Mouse (Mus musculus) kidney, embryonic 14.5 days (tissue): ENCODE measurements around the gene Tjap1. TPM values are rescaled to one million over a fixed set of nuclear protein-coding genes. Genes with fewer than 3 reads are reported as not detected.

Experiments used
- ATAC-seq: fragments of 200-750 bp; cut with Nextera tagmentation; 2 replicates; pipeline ENCODE4 v1.8.0; 2017; ENCODE audit warnings: moderate number of reproducible peaks, mild to moderate bottlenecking, moderate TSS enrichment, moderate library complexity; ENCODE audit not compliant: low FRiP score, low TSS enrichment
- H3K27ac ChIP-seq: fragments of 300-500 bp; sonication (generic); 2 replicates; pipeline ENCODE4 v1.5.1; 2014; ENCODE audit warnings: low read depth, mild to moderate bottlenecking, low read length, moderate library complexity, mixed read lengths
- H3K27me3 ChIP-seq: fragments of 300-500 bp; sonication (generic); 2 replicates; pipeline ENCODE4 v1.6.1; 2014; ENCODE audit warnings: mild to moderate bottlenecking, low read length; ENCODE audit not compliant: control insufficient read depth, insufficient read depth
- H3K36me3 ChIP-seq: fragments of 300-500 bp; sonication (generic); 2 replicates; pipeline ENCODE4 v1.6.1; 2014; ENCODE audit warnings: low read length, mixed read lengths; ENCODE audit not compliant: control insufficient read depth, insufficient read depth
- H3K4me1 ChIP-seq: fragments of 300-500 bp; sonication (generic); 2 replicates; pipeline ENCODE4 v1.6.1; 2014; ENCODE audit warnings: low read length, mixed read lengths; ENCODE audit not compliant: control insufficient read depth, insufficient read depth
- H3K4me2 ChIP-seq: fragments of 300-500 bp; sonication (generic); replicated peaks from 2 replicates; pipeline ENCODE4 v1.6.1; 2014; ENCODE audit warnings: low read depth, mild to moderate bottlenecking, low read length
- H3K4me3 ChIP-seq: fragments of 300-500 bp; sonication (generic); 2 replicates; pipeline ENCODE4 v1.5.1; 2014; ENCODE audit warnings: mild to moderate bottlenecking, low read length
- H3K9ac ChIP-seq: fragments of 300-500 bp; sonication (generic); 2 replicates; pipeline ENCODE4 v1.6.1; 2014; ENCODE audit warnings: low read depth, mild to moderate bottlenecking, low read length, moderate library complexity
- H3K9me3 ChIP-seq: fragments of 300-500 bp; sonication (generic); 2 replicates; pipeline ENCODE4 v1.6.1; 2016; ENCODE audit warnings: low read length; ENCODE audit not compliant: control insufficient read depth
- WGBS: fragments of 180-500 bp; shearing (Covaris S2); extraction: QIAGEN DNeasy Blood & Tissue Kit; methylation state at CpG from one replicate; pipeline ENCODE4 v1.1.7; 2014; 5-methylcytosine and 5-hydroxymethylcytosine counted together
- polyA plus RNA-seq: library from polyadenylated mRNA; unstranded; fragments of >200 nt; fragmentation: Nextera tagmentation; extraction: Ambion mirVana; gene quantifications from 2 replicates; pipeline ENCODE4 v1.2.1, GENCODE M21; 2014

Gene Tjap1
- polyA plus RNA-seq, 1 experiment from 2014 or later: 39.4 TPM

- H3K4me1 ChIP-seq: peaks cover under 1% of the 10 kb centered on the region; the same call in 1 of the 2 replicates
- 77% methylated on average over 11 of the region's 11 CpGs for WGBS
- peaks cover 95% of the 10 kb centered on the region for H3K36me3 ChIP-seq
- no peak overlapping the region for H3K9ac ChIP-seq
- no peak for ATAC-seq
- no peaks in the 10 kb centered on the region for H3K9me3 ChIP-seq
- H3K4me3 ChIP-seq: no peak overlapping the region
- H3K27me3 ChIP-seq: no peaks in the 10 kb centered on the region
- no peak overlapping the region for H3K27ac ChIP-seq
- H3K4me2 ChIP-seq: no peak overlapping the region
These were observed 41.4 kb downstream of the Tjap1 start for GRCm38 (mm10) chr17:46241471-46241870.

DNA sequence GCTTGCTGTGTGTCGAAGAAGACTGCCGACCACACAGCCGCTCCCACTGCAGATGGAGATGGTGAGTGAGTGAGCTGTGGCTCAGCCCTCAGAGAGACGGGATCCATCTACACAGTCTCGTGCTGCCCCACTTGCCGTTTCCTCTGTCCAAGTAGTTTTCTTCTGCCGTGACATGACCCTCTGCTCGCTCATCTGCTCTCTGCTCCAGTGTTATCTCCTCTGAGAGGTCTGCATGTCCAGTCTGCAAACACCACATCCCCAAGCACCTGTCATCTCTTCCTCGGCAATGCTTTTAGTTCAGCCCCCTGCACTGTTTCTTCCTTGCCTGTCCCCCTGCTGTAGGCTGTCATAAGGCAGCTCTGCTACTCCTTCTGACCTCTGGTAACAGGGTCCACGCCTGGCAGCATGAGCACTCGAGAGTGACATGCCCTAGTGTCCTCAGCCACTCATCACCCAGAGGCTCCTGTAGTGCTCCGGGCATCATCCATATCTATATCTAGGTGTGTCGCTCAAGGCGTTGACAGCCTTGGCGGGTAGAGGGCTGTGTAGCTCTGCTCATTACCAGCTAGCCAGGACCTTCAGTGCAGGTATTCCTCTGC, 43.2 kb downstream of the Tjap1 start:
- Histone ChIP-seq H3K9me3 (no peaks in the 10 kb centered on the region), H3K9ac (no peak overlapping the region), H3K36me3 (peaks cover 89% of the 10 kb centered on the region), H3K4me3 (no peak overlapping the region), H3K4me1 (no peaks in the 10 kb centered on the region), H3K4me2 (no peak overlapping the region), H3K27me3 (no peaks in the 10 kb centered on the region), H3K27ac (no peak overlapping the region)
- no peak for ATAC-seq
- WGBS: 91% methylated on average over 15 of the region's 15 CpGs

- no peaks in the 10 kb centered on the region for H3K4me1 ChIP-seq
- WGBS: 81% methylated on average over 5 of the region's 5 CpGs
These were observed 45.3 kb downstream of the Tjap1 start for GRCm38 (mm10) chr17:46237480-46237879.

GRCm38 (mm10) chr17:46237079-46237478, 45.7 kb downstream of the Tjap1 start:
- Histone ChIP-seq H3K27ac (no peak overlapping the region), H3K36me3 (peaks cover 85% of the 10 kb centered on the region), H3K27me3 (no peaks in the 10 kb centered on the region), H3K4me3 (no peak overlapping the region), H3K9ac (no peak overlapping the region), H3K4me2 (no peak overlapping the region), H3K4me1 (no peaks in the 10 kb centered on the region), H3K9me3 (no peaks in the 10 kb centered on the region)
- WGBS: 96% methylated on average over 6 of the region's 6 CpGs
- no peak for ATAC-seq

More at GRCm38 (mm10) chr17:46237480-46237879, 45.3 kb downstream of the Tjap1 start:
- Histone ChIP-seq H3K27ac (no peak overlapping the region), H3K36me3 (peaks cover 89% of the 10 kb centered on the region), H3K27me3 (no peaks in the 10 kb centered on the region), H3K9ac (no peak overlapping the region), H3K4me2 (no peak overlapping the region), H3K9me3 (no peaks in the 10 kb centered on the region), H3K4me3 (no peak overlapping the region)
- ATAC-seq: no peak

GRCm38 (mm10) chr17:46236067-46236466, 46.8 kb downstream of the Tjap1 start:
- no peak overlapping the region for H3K4me2 ChIP-seq
- H3K27ac ChIP-seq: no peak overlapping the region
- no peaks in the 10 kb centered on the region for H3K27me3 ChIP-seq
- H3K4me3 ChIP-seq: no peak overlapping the region
- ATAC-seq: no peak
- WGBS: 95% methylated on average over 1 of the region's 1 CpGs
- no peaks in the 10 kb centered on the region for H3K9me3 ChIP-seq
- H3K9ac ChIP-seq: no peak overlapping the region
- no peaks in the 10 kb centered on the region for H3K4me1 ChIP-seq
- H3K36me3 ChIP-seq: peaks cover 82% of the 10 kb centered on the region

- 87% methylated on average over 7 of the region's 7 CpGs for WGBS
- no peak for ATAC-seq
These were observed 55.2 kb downstream of the Tjap1 start for GRCm38 (mm10) chr17:46227576-46227975.

DNA sequence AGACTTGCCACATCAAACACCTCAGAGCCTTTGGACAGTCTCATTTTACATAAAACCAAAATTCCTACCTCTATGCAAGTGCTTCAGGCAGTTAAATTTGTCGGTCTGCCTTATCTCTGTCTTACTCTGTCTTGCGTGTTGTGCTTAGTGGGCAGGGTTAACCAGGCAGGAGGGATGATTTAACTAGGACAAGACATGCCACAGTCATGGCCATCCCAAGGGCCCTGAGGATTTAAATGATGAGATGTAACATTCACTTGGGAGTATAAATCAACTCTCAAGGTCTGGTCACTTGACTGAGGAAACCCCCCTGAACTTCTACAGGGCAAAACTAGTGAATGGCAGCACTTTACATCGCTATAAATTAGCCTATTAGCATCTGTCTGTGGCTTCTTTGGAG, 61.2 kb downstream of the Tjap1 start:
- Histone ChIP-seq H3K4me3 (no peak overlapping the region), H3K9me3 (no peaks in the 10 kb centered on the region), H3K9ac (no peak overlapping the region), H3K36me3 (peaks cover 98% of the 10 kb centered on the region), H3K27me3 (no peaks in the 10 kb centered on the region), H3K27ac (no peak overlapping the region), H3K4me1 (no peaks in the 10 kb centered on the region), H3K4me2 (no peak overlapping the region)
- WGBS: 93% methylated on average over 3 of the region's 3 CpGs
- no peak for ATAC-seq

More at GRCm38 (mm10) chr17:46227576-46227975, 55.2 kb downstream of the Tjap1 start:
- H3K9ac ChIP-seq: no peak overlapping the region
- no peaks in the 10 kb centered on the region for H3K4me1 ChIP-seq
- H3K27me3 ChIP-seq: no peaks in the 10 kb centered on the region
- H3K4me3 ChIP-seq: no peak overlapping the region
- H3K4me2 ChIP-seq: no peak overlapping the region
- H3K27ac ChIP-seq: no peak overlapping the region
- H3K36me3 ChIP-seq: peaks cover 93% of the 10 kb centered on the region
- H3K9me3 ChIP-seq: no peaks in the 10 kb centered on the region

GRCm38 (mm10) chr17:46210550-46210949, 72.3 kb downstream of the Tjap1 start:
- H3K9me3 ChIP-seq: no peaks in the 10 kb centered on the region
- no peak for ATAC-seq
- WGBS: 90% methylated on average over 3 of the region's 3 CpGs
- no peaks in the 10 kb centered on the region for H3K4me1 ChIP-seq
- H3K36me3 ChIP-seq: peaks cover 85% of the 10 kb centered on the region
- H3K27me3 ChIP-seq: no peaks in the 10 kb centered on the region
- no peak overlapping the region for H3K27ac ChIP-seq
- H3K4me2 ChIP-seq: no peak overlapping the region
- H3K9ac ChIP-seq: no peak overlapping the region
- H3K4me3 ChIP-seq: no peak overlapping the region
